Mouse (Mus musculus) spleen, adult 2 months (tissue): ENCODE data around the gene Gpr65.

Source experiments
- CTCF ChIP-seq: fragments of 200-500 bp; IDR thresholded peaks from 2 replicates; pipeline ENCODE4 v1.5.1; 2011; ENCODE audit warnings: mild to moderate bottlenecking, inconsistent platforms; ENCODE audit not compliant: insufficient read depth, insufficient read length, insufficient replicate concordance; ENCODE audit errors: extremely low read depth
- POLR2A ChIP-seq: fragments of 200-500 bp; IDR thresholded peaks from 2 replicates; pipeline ENCODE4 v1.6.1; 2011; ENCODE audit warnings: low read depth, low read length, inconsistent platforms

DNA sequence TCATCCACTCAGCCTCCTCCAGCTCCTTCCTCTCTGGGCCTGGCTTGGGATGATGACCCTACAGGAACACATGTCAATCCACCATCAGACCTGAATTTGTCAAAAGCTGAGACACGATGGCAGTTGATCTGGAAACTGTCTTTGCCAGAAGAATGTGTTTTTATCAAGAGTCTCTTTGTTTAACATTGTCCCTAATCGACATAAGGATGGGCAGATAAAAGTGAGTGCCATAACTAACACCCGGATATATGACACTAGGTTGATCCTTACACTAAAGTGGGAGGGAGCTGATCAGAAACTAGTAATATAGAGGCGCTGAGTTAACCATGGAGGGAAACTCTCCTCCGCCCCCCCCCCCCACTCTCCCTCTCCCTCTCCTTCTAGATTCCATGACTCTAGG, 33.5 kb downstream of the Gpr65 start:
- TF ChIP-seq POLR2A (no peak), CTCF (no peak)
